Mouse (Mus musculus) gastrocnemius, postnatal 4 days (tissue): Measurements from ENCODE around the gene Chfr. TPM values are rescaled to one million over a fixed set of nuclear protein-coding genes. Genes with fewer than 3 reads are reported as not detected.

ENCODE experiments used
- DNase-seq, 2 experiments: peaks; one replicate each; pipeline ENCODE4 v3.0.0; 2021 to 2022; ENCODE audit warnings: low spot score in 2 of 2, mixed read lengths in 2 of 2
- long read RNA-seq, 2 experiments: library from polyadenylated mRNA; stranded (forward); transcript quantifications; one replicate each; pipeline ENCODE4 v2.0.0; 2021
- total RNA-seq, 2 experiments: library from RNA; stranded (reverse); gene quantifications; 2 replicates each; pipeline ENCODE4 v1.2.3; 2021

The Chfr gene
- total RNA-seq: 10 to 100 TPM; 24.8 to 27.6 TPM
- long read RNA-seq, experiment 1, transcript Chfr-202 (18 exons, 3,159 nt): major isoform, 5 of 21 reads
- long read RNA-seq, experiment 1, partial matches to known transcripts: 3 of 21 reads
- long read RNA-seq, experiment 1, other reads (novel, unspliced or antisense): 11 of 21 reads
- long read RNA-seq, experiment 2, transcript Chfr-202 (18 exons, 3,159 nt): major isoform, 8 of 27 reads
- long read RNA-seq, experiment 2, partial matches to known transcripts: 5 of 27 reads
- long read RNA-seq, experiment 2, other reads (novel, unspliced or antisense): 11 of 27 reads

GRCm38 (mm10) chr5:110135293-110136086 lies at the start of gene Chfr:
TSS of gene Chfr (plus strand) at chr5:110135842.
- DNase-seq: peak; percentile 95 to 98

- DNase-seq: no peak
Observed at GRCm38 (mm10) chr5:110086161-110086866, 49.3 kb upstream of the Chfr start.

GRCm38 (mm10) chr5:110091546-110091945 lies 44.1 kb upstream of the Chfr start:
- DNase-seq: no peak

- peak; percentile 38 to 79 for DNase-seq
Observed at GRCm38 (mm10) chr5:110094030-110094846, 41.4 kb upstream of the Chfr start, which contains the start of gene Gm35315. TSS of gene Gm35315 (minus strand) at chr5:110094420.

- no peak for DNase-seq
Observed at GRCm38 (mm10) chr5:110094847-110095213, 40.8 kb upstream of the Chfr start.

GRCm38 (mm10) chr5:110098991-110099477 lies 36.6 kb upstream of the Chfr start:
- no peak for DNase-seq

- no peak for DNase-seq
Observed at GRCm38 (mm10) chr5:110099656-110100580, 35.7 kb upstream of the Chfr start, which contains the start of gene Plcxd1. TSS of gene Plcxd1 (plus strand) at chr5:110099969.

- no peak for DNase-seq
Observed at GRCm38 (mm10) chr5:110100921-110101631, 34.6 kb upstream of the Chfr start.

- peak in 1 of 2 experiments; percentile 22 for DNase-seq
Observed at GRCm38 (mm10) chr5:110101716-110102347, 33.8 kb upstream of the Chfr start.

- no peak for DNase-seq
Observed at GRCm38 (mm10) chr5:110102429-110102828, 33.2 kb upstream of the Chfr start.

- no peak for DNase-seq
Observed at GRCm38 (mm10) chr5:110102853-110103625, 32.6 kb upstream of the Chfr start.

GRCm38 (mm10) chr5:110103901-110104615 lies 31.6 kb upstream of the Chfr start:
- no peak for DNase-seq

- no peak for DNase-seq
Observed at GRCm38 (mm10) chr5:110104616-110105380, 30.8 kb upstream of the Chfr start.

- no peak for DNase-seq
Observed at GRCm38 (mm10) chr5:110106140-110106871, 29.3 kb upstream of the Chfr start.

- DNase-seq: peak; percentile 27 to 57
Observed at GRCm38 (mm10) chr5:110106901-110107564, 28.6 kb upstream of the Chfr start.
